Mouse (Mus musculus): ENCODE measurements around the gene Orc3. TPM values are rescaled to one million over a fixed set of nuclear protein-coding genes. Genes with fewer than 3 reads are reported as not detected.

Gene Orc3
- polyA plus RNA-seq, 1 experiment from 2014 or later: 39.6 TPM

Other genes with a start within 250 kb of the Orc3 start
- gene Akirin2, start 64.0 kb downstream of the Orc3 start, polyA plus RNA-seq (2015; fragmentation: Nextera tagmentation; extraction: Ambion mirVana): 20.6 and 23.8 TPM in 2 replicates
- gene Rars2, start within 50 bp of the Orc3 start, polyA plus RNA-seq (2015; fragmentation: Nextera tagmentation; extraction: Ambion mirVana): 25.1 and 25.5 TPM in 2 replicates
- 16.5 and 17.5 TPM in 2 replicates for gene Slc35a1, start 72.5 kb upstream of the Orc3 start, polyA plus RNA-seq (2015; fragmentation: Nextera tagmentation; extraction: Ambion mirVana)
- not detected in 2 replicates for gene Cfap206, start 115.3 kb upstream of the Orc3 start, polyA plus RNA-seq (2015; fragmentation: Nextera tagmentation; extraction: Ambion mirVana)
- gene Gm136, start 141.3 kb upstream of the Orc3 start, polyA plus RNA-seq (2015; fragmentation: Nextera tagmentation; extraction: Ambion mirVana): not detected in 2 replicates
- 18.4 and 24.2 TPM in 2 replicates for gene Smim8, start 163.5 kb upstream of the Orc3 start, polyA plus RNA-seq (2015; fragmentation: Nextera tagmentation; extraction: Ambion mirVana)

Data from liver, embryonic 15.5 days (tissue).